Mouse (Mus musculus) lung, postnatal 0 days (tissue): ENCODE measurements at regions not wholly inside any gene's neighbourhood (a gene's known extent, or its start where the extent isn't known, plus 50 kb on each side); places are given as distances from the start of the nearest gene placed in this dataset.
A peak's percentile ranks its signal among the peaks of the same experiment; 100 is the strongest.

Experiments used
- ATAC-seq: fragments of 200-750 bp; cut with Nextera tagmentation; 2 replicates; pipeline ENCODE4 v1.8.0; 2017; ENCODE audit warnings: moderate library complexity
- DNase-seq: peaks from one replicate; pipeline ENCODE4 v3.0.0-alpha.2; 2016; ENCODE audit warnings: low spot score
- H3K27ac ChIP-seq: fragments of 300-500 bp; sonication (generic); 2 replicates; pipeline ENCODE4 v1.5.1; 2014; ENCODE audit warnings: antibody characterized with exemption, mild to moderate bottlenecking, low read length, mixed read lengths
- H3K27me3 ChIP-seq: fragments of 300-500 bp; sonication (generic); replicated peaks from 2 replicates; pipeline ENCODE4 v1.6.1; 2014; ENCODE audit warnings: low read length, mixed read lengths; ENCODE audit not compliant: insufficient read depth
- H3K36me3 ChIP-seq: fragments of 300-500 bp; sonication (generic); 2 replicates; pipeline ENCODE4 v1.6.1; 2014; ENCODE audit warnings: low read length, mixed read lengths; ENCODE audit not compliant: insufficient read depth
- H3K4me1 ChIP-seq: fragments of 300-500 bp; sonication (generic); 2 replicates; pipeline ENCODE4 v1.6.1; 2014; ENCODE audit warnings: antibody characterized with exemption, low read depth, low read length, mixed read lengths; ENCODE audit not compliant: insufficient read depth
- H3K4me2 ChIP-seq: fragments of 300-500 bp; sonication (generic); replicated peaks from 2 replicates; pipeline ENCODE4 v1.6.1; 2014; ENCODE audit warnings: low read depth, mild to moderate bottlenecking, low read length, moderate library complexity, mixed read lengths
- H3K4me3 ChIP-seq: fragments of 300-500 bp; sonication (generic); 2 replicates; pipeline ENCODE4 v1.5.1; 2014; ENCODE audit warnings: low read depth, low read length
- H3K9ac ChIP-seq: fragments of 300-500 bp; sonication (generic); replicated peaks from 2 replicates; pipeline ENCODE4 v1.6.1; 2014; ENCODE audit warnings: low read depth, mild to moderate bottlenecking
- H3K9me3 ChIP-seq: fragments of 300-500 bp; sonication (generic); 2 replicates; pipeline ENCODE4 v1.6.1; 2016; ENCODE audit warnings: low read length, mixed read lengths
- CTCF ChIP-seq: IDR thresholded peaks from 2 replicates; pipeline ENCODE4 v1.5.1; 2016; ENCODE audit warnings: antibody characterized with exemption, mild to moderate bottlenecking
- EP300 ChIP-seq: IDR thresholded peaks from 2 replicates; pipeline ENCODE4 v1.6.1; 2016; ENCODE audit warnings: antibody characterized with exemption, mild to moderate bottlenecking, control low read depth
- WGBS: fragments of 180-500 bp; shearing (Covaris S2); extraction: QIAGEN DNeasy Blood & Tissue Kit; methylation state at CpG from one replicate; pipeline ENCODE4 v1.1.7; 2014; 5-methylcytosine and 5-hydroxymethylcytosine counted together

GRCm38 (mm10) chr10:65716914-65717610 is 1378.9 kb upstream of the Jmjd1c start:
- no peaks in the 10 kb centered on the region for H3K9me3 ChIP-seq
- no peak overlapping the region for H3K4me3 ChIP-seq
- ATAC-seq (no peak), DNase-seq (no peak)
- H3K4me2 ChIP-seq = no peak overlapping the region
- no peaks in the 10 kb centered on the region for H3K36me3 ChIP-seq
- H3K9ac ChIP-seq = no peak overlapping the region
- H3K4me1 ChIP-seq = no peaks in the 10 kb centered on the region
- no peak overlapping the region for H3K27ac ChIP-seq
- WGBS = 83% methylated on average over 6 of the region's 6 CpGs
- no peaks in the 10 kb centered on the region for H3K27me3 ChIP-seq
- TF ChIP-seq CTCF (no peak), EP300 (no peak)

GRCm38 (mm10) chr10:65722496-65722895 is 1373.4 kb upstream of the Jmjd1c start:
- DNase-seq (no peak), ATAC-seq (no peak)
- no peaks in the 10 kb centered on the region for H3K36me3 ChIP-seq
- no peak overlapping the region for H3K4me3 ChIP-seq
- 53% methylated on average over 2 of the region's 2 CpGs for WGBS
- no peak overlapping the region for H3K4me2 ChIP-seq
- no peak overlapping the region for H3K9ac ChIP-seq
- no peak overlapping the region for H3K27ac ChIP-seq
- no peaks in the 10 kb centered on the region for H3K27me3 ChIP-seq
- TF ChIP-seq EP300 (no peak), CTCF (no peak)
- H3K9me3 ChIP-seq = no peaks in the 10 kb centered on the region
- no peaks in the 10 kb centered on the region for H3K4me1 ChIP-seq

- H3K36me3 ChIP-seq = no peaks in the 10 kb centered on the region
- no peak for DNase-seq
- no peaks in the 10 kb centered on the region for H3K27me3 ChIP-seq
- H3K4me3 ChIP-seq = no peak overlapping the region
- TF ChIP-seq EP300 (no peak), CTCF (peak; percentile 8; the same call in 1 of the 2 replicates)
- no peak for ATAC-seq
- H3K9ac ChIP-seq = no peak overlapping the region
- no peaks in the 10 kb centered on the region for H3K4me1 ChIP-seq
- no peak overlapping the region for H3K27ac ChIP-seq
- WGBS = 31% methylated on average over 4 of the region's 4 CpGs
- H3K4me2 ChIP-seq = no peak overlapping the region
- no peaks in the 10 kb centered on the region for H3K9me3 ChIP-seq
Measured at GRCm38 (mm10) chr10:65769451-65769850, 1326.5 kb upstream of the Jmjd1c start.

GRCm38 (mm10) chr10:65771936-65772335 is 1324.0 kb upstream of the Jmjd1c start:
- no peak overlapping the region for H3K27ac ChIP-seq
- H3K27me3 ChIP-seq = no peaks in the 10 kb centered on the region
- no peaks in the 10 kb centered on the region for H3K4me1 ChIP-seq
- no peak overlapping the region for H3K4me2 ChIP-seq
- H3K4me3 ChIP-seq = no peak overlapping the region
- ATAC-seq (no peak), DNase-seq (no peak)
- WGBS = 82% methylated on average over 5 of the region's 5 CpGs
- TF ChIP-seq EP300 (no peak), CTCF (no peak)
- H3K36me3 ChIP-seq = no peaks in the 10 kb centered on the region
- no peak overlapping the region for H3K9ac ChIP-seq
- no peaks in the 10 kb centered on the region for H3K9me3 ChIP-seq

- Histone ChIP-seq H3K36me3 (no peaks in the 10 kb centered on the region), H3K4me2 (no peak overlapping the region), H3K4me1 (no peaks in the 10 kb centered on the region), H3K9me3 (no peaks in the 10 kb centered on the region), H3K27ac (no peak overlapping the region), H3K9ac (no peak overlapping the region), H3K4me3 (no peak overlapping the region), H3K27me3 (no peaks in the 10 kb centered on the region)
- TF ChIP-seq EP300 (no peak), CTCF (no peak)
- DNase-seq (no peak), ATAC-seq (no peak)
- WGBS = 83% methylated on average over 8 of the region's 8 CpGs
Measured at GRCm38 (mm10) chr10:65784994-65785393, 1310.9 kb upstream of the Jmjd1c start.
